Mouse (Mus musculus) hindbrain, embryonic 12.5 days (tissue): ENCODE results near the gene Map4k4. TPM values are rescaled to one million over a fixed set of nuclear protein-coding genes. Genes with fewer than 3 reads are reported as not detected.

ENCODE experiments used
- ATAC-seq: fragments of 200-750 bp; cut with Nextera tagmentation; 2 replicates; pipeline ENCODE4 v1.8.0; 2017; ENCODE audit warnings: moderate TSS enrichment; ENCODE audit not compliant: low FRiP score
- H3K27ac ChIP-seq: fragments of 300-500 bp; sonication (generic); 2 replicates; pipeline ENCODE4 v1.5.1; 2016; ENCODE audit warnings: mild to moderate bottlenecking
- H3K27me3 ChIP-seq: fragments of 300-500 bp; sonication (generic); 2 replicates; pipeline ENCODE4 v1.6.1; 2016; ENCODE audit warnings: mild to moderate bottlenecking
- H3K36me3 ChIP-seq: fragments of 300-500 bp; sonication (generic); 2 replicates; pipeline ENCODE4 v1.6.1; 2016; ENCODE audit warnings: mild to moderate bottlenecking
- H3K4me1 ChIP-seq: fragments of 300-500 bp; sonication (generic); 2 replicates; pipeline ENCODE4 v1.6.1; 2016
- H3K4me2 ChIP-seq: fragments of 300-500 bp; sonication (generic); replicated peaks from 2 replicates; pipeline ENCODE4 v1.6.1; 2016; ENCODE audit warnings: mild to moderate bottlenecking
- H3K4me3 ChIP-seq: fragments of 300-500 bp; sonication (generic); 2 replicates; pipeline ENCODE4 v1.5.1; 2016; ENCODE audit warnings: mild to moderate bottlenecking
- H3K9ac ChIP-seq: fragments of 300-500 bp; sonication (generic); 2 replicates; pipeline ENCODE4 v1.6.1; 2016; ENCODE audit warnings: mild to moderate bottlenecking, moderate library complexity
- H3K9me3 ChIP-seq: fragments of 300-500 bp; sonication (generic); replicated peaks from 2 replicates; pipeline ENCODE4 v1.6.1; 2016; ENCODE audit warnings: mild to moderate bottlenecking
- WGBS: fragments of 180-500 bp; shearing (Covaris S2); methylation state at CpG from one replicate; pipeline ENCODE4 v1.1.7; 2016; 5-methylcytosine and 5-hydroxymethylcytosine counted together
- polyA plus RNA-seq: library from polyadenylated mRNA; unstranded; fragments of >200 nt; fragmentation: Nextera tagmentation; extraction: Ambion mirVana; gene quantifications from 2 replicates; pipeline ENCODE4 v1.2.1, GENCODE M21; 2016

Map4k4 gene
- polyA plus RNA-seq, 1 experiment from 2014 or later = 66.2 TPM

- no peak for ATAC-seq
- no peak overlapping the region for H3K9ac ChIP-seq
- no peak overlapping the region for H3K4me2 ChIP-seq
- no peaks in the 10 kb centered on the region for H3K27me3 ChIP-seq
- no peaks in the 10 kb centered on the region for H3K9me3 ChIP-seq
- H3K27ac ChIP-seq = no peak overlapping the region
- H3K4me1 ChIP-seq = peaks cover 4% of the 10 kb centered on the region
- no peak overlapping the region for H3K4me3 ChIP-seq
- H3K36me3 ChIP-seq = no peaks in the 10 kb centered on the region
- 94% methylated on average over 4 of the region's 4 CpGs for WGBS
Measured at GRCm38 (mm10) chr1:39882505-39882904, 18.2 kb upstream of the Map4k4 start.

- Histone ChIP-seq H3K4me2 (peak overlapping the region; percentile 15; the same call in 1 of the 2 replicates), H3K4me3 (no peak overlapping the region), H3K4me1 (peaks cover 6% of the 10 kb centered on the region), H3K9me3 (no peaks in the 10 kb centered on the region), H3K36me3 (no peaks in the 10 kb centered on the region), H3K27me3 (no peaks in the 10 kb centered on the region), H3K9ac (no peak overlapping the region), H3K27ac (peak overlapping the region; percentile 18; the same call in 1 of the 2 replicates)
- peak; percentile 61 for ATAC-seq
- WGBS = 38% methylated on average over 16 of the region's 16 CpGs
Measured at GRCm38 (mm10) chr1:39884803-39885515, 15.8 kb upstream of the Map4k4 start.

- ATAC-seq = no peak
- H3K27me3 ChIP-seq = no peaks in the 10 kb centered on the region
- no peak overlapping the region for H3K4me3 ChIP-seq
- 53% methylated on average over 1 of the region's 1 CpGs for WGBS
- no peak overlapping the region for H3K4me2 ChIP-seq
- H3K27ac ChIP-seq = no peak overlapping the region
- H3K4me1 ChIP-seq = peaks cover 6% of the 10 kb centered on the region
- no peaks in the 10 kb centered on the region for H3K9me3 ChIP-seq
- H3K36me3 ChIP-seq = no peaks in the 10 kb centered on the region
- no peak overlapping the region for H3K9ac ChIP-seq
Measured at GRCm38 (mm10) chr1:39887997-39888396, 12.7 kb upstream of the Map4k4 start.

- no peak for ATAC-seq
- WGBS = 91% methylated on average over 8 of the region's 8 CpGs
Measured at GRCm38 (mm10) chr1:39889429-39889828, 11.3 kb upstream of the Map4k4 start.

GRCm38 (mm10) chr1:39889973-39890372, 10.7 kb upstream of the Map4k4 start:
- 81% methylated on average over 6 of the region's 6 CpGs for whole genome bisulfite sequencing
- Histone ChIP-seq H3K4me1 (peaks cover 3% of the 10 kb centered on the region), H3K9ac (no peak overlapping the region), H3K27ac (no peak overlapping the region), H3K4me2 (no peak overlapping the region), H3K4me3 (no peak overlapping the region), H3K9me3 (no peaks in the 10 kb centered on the region), H3K36me3 (no peaks in the 10 kb centered on the region), H3K27me3 (no peaks in the 10 kb centered on the region)
- no peak for ATAC-seq

More at GRCm38 (mm10) chr1:39889429-39889828, 11.3 kb upstream of the Map4k4 start:
- Histone ChIP-seq H3K4me1 (peaks cover 6% of the 10 kb centered on the region), H3K9me3 (no peaks in the 10 kb centered on the region), H3K4me2 (no peak overlapping the region), H3K27ac (no peak overlapping the region), H3K4me3 (no peak overlapping the region), H3K27me3 (no peaks in the 10 kb centered on the region), H3K9ac (no peak overlapping the region), H3K36me3 (no peaks in the 10 kb centered on the region)

- H3K9ac ChIP-seq = no peak overlapping the region
- ATAC-seq = no peak
- H3K27me3 ChIP-seq = no peaks in the 10 kb centered on the region
- no peaks in the 10 kb centered on the region for H3K36me3 ChIP-seq
- WGBS = 93% methylated on average over 11 of the region's 11 CpGs
- H3K27ac ChIP-seq = no peak overlapping the region
- no peak overlapping the region for H3K4me2 ChIP-seq
- H3K4me3 ChIP-seq = no peak overlapping the region
- no peaks in the 10 kb centered on the region for H3K9me3 ChIP-seq
- H3K4me1 ChIP-seq = no peaks in the 10 kb centered on the region; the same call in 1 of the 2 replicates
Measured at GRCm38 (mm10) chr1:39893153-39893880, 7.4 kb upstream of the Map4k4 start.

GRCm38 (mm10) chr1:39895097-39895496, 5.6 kb upstream of the Map4k4 start:
- WGBS = 46% methylated on average over 2 of the region's 2 CpGs
- no peak for ATAC-seq
- no peaks in the 10 kb centered on the region for H3K9me3 ChIP-seq
- H3K4me3 ChIP-seq = no peak overlapping the region
- H3K4me1 ChIP-seq = peaks cover 5% of the 10 kb centered on the region; the same call in 1 of the 2 replicates
- H3K9ac ChIP-seq = no peak overlapping the region
- H3K27ac ChIP-seq = no peak overlapping the region
- H3K4me2 ChIP-seq = no peak overlapping the region
- H3K27me3 ChIP-seq = no peaks in the 10 kb centered on the region
- no peaks in the 10 kb centered on the region for H3K36me3 ChIP-seq

- H3K4me1 ChIP-seq = peaks cover 5% of the 10 kb centered on the region; the same call in 1 of the 2 replicates
- no peak overlapping the region for H3K27ac ChIP-seq
- no peaks in the 10 kb centered on the region for H3K27me3 ChIP-seq
- ATAC-seq = no peak
- H3K4me3 ChIP-seq = no peak overlapping the region
- no peak overlapping the region for H3K9ac ChIP-seq
- 58% methylated on average over 2 of the region's 2 CpGs for WGBS
- no peaks in the 10 kb centered on the region for H3K36me3 ChIP-seq
- no peaks in the 10 kb centered on the region for H3K9me3 ChIP-seq
- no peak overlapping the region for H3K4me2 ChIP-seq
Measured at GRCm38 (mm10) chr1:39895506-39895905, 5.2 kb upstream of the Map4k4 start.

GRCm38 (mm10) chr1:39896581-39896980, 4.1 kb upstream of the Map4k4 start:
- H3K9me3 ChIP-seq = no peaks in the 10 kb centered on the region
- no peaks in the 10 kb centered on the region for H3K36me3 ChIP-seq
- WGBS = 46% methylated on average over 2 of the region's 2 CpGs
- H3K27ac ChIP-seq = no peak overlapping the region
- no peaks in the 10 kb centered on the region for H3K27me3 ChIP-seq
- no peak overlapping the region for H3K4me3 ChIP-seq
- ATAC-seq = no peak
- H3K9ac ChIP-seq = no peak overlapping the region
- no peak overlapping the region for H3K4me2 ChIP-seq
- peaks cover 5% of the 10 kb centered on the region; the same call in 1 of the 2 replicates for H3K4me1 ChIP-seq

GRCm38 (mm10) chr1:39898686-39899085, 2.0 kb upstream of the Map4k4 start:
- Histone ChIP-seq H3K36me3 (no peaks in the 10 kb centered on the region), H3K27me3 (no peaks in the 10 kb centered on the region), H3K4me1 (peaks cover 16% of the 10 kb centered on the region), H3K27ac (no peak overlapping the region), H3K9me3 (no peaks in the 10 kb centered on the region), H3K4me2 (no peak overlapping the region), H3K4me3 (no peak overlapping the region), H3K9ac (no peak overlapping the region)
- WGBS = 84% methylated on average over 4 of the region's 4 CpGs
- no peak for ATAC-seq

- H3K4me3 ChIP-seq = peak overlapping the region; percentile 96
- peak overlapping the region; percentile 100 for H3K27ac ChIP-seq
- under 1% methylated on average over 67 of the region's 75 CpGs for WGBS
- H3K27me3 ChIP-seq = no peaks in the 10 kb centered on the region
- H3K9ac ChIP-seq = peak overlapping the region; percentile 100
- peaks cover 11% of the 10 kb centered on the region for H3K36me3 ChIP-seq
- no peaks in the 10 kb centered on the region for H3K9me3 ChIP-seq
- H3K4me2 ChIP-seq = peak overlapping the region; percentile 75
- peak; percentile 21 for ATAC-seq
- H3K4me1 ChIP-seq = peaks cover 41% of the 10 kb centered on the region
Measured at GRCm38 (mm10) chr1:39901063-39901811, 524 bp downstream of the Map4k4 start.
